18 mouse cellular contexts compared by ENCODE assay signal in genomic region chr17:68492231-68492630, GRCm38 (mm10).
A peak's percentile ranks its signal among the peaks of the same experiment; 100 is the strongest.
DNase-seq lines count a peak whose midpoint lies in the region; ATAC-seq lines count a peak whose summit lies in the region.
"Had no signal": no experiment of that assay in that cellular context is flagged by ENCODE, and none has a peak within 500 bp of the region (broad histone marks: within the 10 kb centered on the region; RNA-seq: fewer than 3 reads in every experiment).

No protein-coding gene starts in this region.

- no peak for ATAC-seq in heart, embryonic 11.5 days (replicated peaks; ENCODE audit: insufficient number of reproducible peaks, low FRiP score, low TSS enrichment)
- ATAC-seq: forebrain, embryonic 16.5 days had no signal

- no peaks in the 10 kb centered on the region for H3K4me1 ChIP-seq in heart, embryonic 11.5 days (ENCODE audit: control insufficient read depth, insufficient read depth, low read length)
- H3K4me1 ChIP-seq: hindbrain, embryonic 15.5 days; liver, embryonic 15.5 days; neural tube, embryonic 13.5 days had no signal

- no peaks in the 10 kb centered on the region for H3K36me3 ChIP-seq in heart, embryonic 11.5 days (ENCODE audit: control insufficient read depth, insufficient read depth, low read length)
- H3K36me3 ChIP-seq: heart, embryonic 13.5 days; hindbrain, embryonic 15.5 days; liver, embryonic 15.5 days; neural tube, embryonic 13.5 days had no signal

- no peaks in the 10 kb centered on the region for H3K9me3 ChIP-seq in heart, embryonic 11.5 days (replicated peaks; ENCODE audit: control insufficient read depth, low read length)
- H3K9me3 ChIP-seq: heart, embryonic 13.5 days; hindbrain, embryonic 15.5 days; liver, embryonic 15.5 days; neural tube, embryonic 13.5 days had no signal

- no peak overlapping the region for H3K4me3 ChIP-seq in heart, embryonic 11.5 days (ENCODE audit: low read depth, low read length)
- H3K4me3 ChIP-seq: heart, embryonic 13.5 days; hindbrain, embryonic 15.5 days; liver, embryonic 15.5 days; neural tube, embryonic 13.5 days had no signal

- no peak overlapping the region for H3K9ac ChIP-seq in heart, embryonic 11.5 days (ENCODE audit: low read depth, low read length)
- H3K9ac ChIP-seq: heart, embryonic 13.5 days; hindbrain, embryonic 15.5 days; liver, embryonic 15.5 days; neural tube, embryonic 13.5 days had no signal

- no peak overlapping the region for H3K4me2 ChIP-seq in heart, embryonic 11.5 days
- H3K4me2 ChIP-seq: heart, embryonic 13.5 days; hindbrain, embryonic 15.5 days; liver, embryonic 15.5 days; neural tube, embryonic 13.5 days had no signal

- H3K27me3 ChIP-seq in heart, embryonic 11.5 days (ENCODE audit: control insufficient read depth, insufficient read depth, low read length), result no peaks in the 10 kb centered on the region
- H3K27me3 ChIP-seq: heart, embryonic 13.5 days; hindbrain, embryonic 15.5 days; liver, embryonic 15.5 days; neural tube, embryonic 13.5 days had no signal

- no peak overlapping the region for H3K27ac ChIP-seq in heart, embryonic 11.5 days (ENCODE audit: low read depth, low read length)
- H3K27ac ChIP-seq: heart, embryonic 13.5 days; hindbrain, embryonic 15.5 days; liver, embryonic 15.5 days; neural tube, embryonic 13.5 days; stomach, postnatal 0 days had no signal

- 73% methylated on average over 3 of the region's 3 CpGs for WGBS in heart, embryonic 11.5 days (ENCODE audit: insufficient replicate concordance)

- DNase-seq in cerebellum, postnatal 10 days, result peak; percentile 6 to 8
- DNase-seq in cerebellum, adult 8-10 months, result no peak
- DNase-seq in heart, adult 9 months (ENCODE audit: low spot score in 2 of 2), result peak; percentile 9 to 26
- DNase-seq in cerebellum, postnatal 25 days, result peak; percentile 37 to 51
- DNase-seq in left cerebral cortex, postnatal 25 days (ENCODE audit: low spot score in 2 of 2), result peak; percentile 4 to 77
- DNase-seq in kidney, postnatal 10 days, result no peak
- DNase-seq in kidney, adult 11 months, result no peak
- DNase-seq: B cell, adult 2 months; kidney, adult 18-20 months; kidney, postnatal 25 days; lung, postnatal 14 days had no signal

- intact Hi-C loops in left cerebral cortex, postnatal 25 days (cut with DNase I), result loop anchor here (10.0 kb wide), 1 partner anchor 263 kb away; no protein-coding TSS in a partner anchor

Comparison
In these comparisons a context has a peak if more than half of its experiments do, and no peak if none do; other contexts are left out.
1. DNase-seq: peak in cerebellum, postnatal 10 days (2 of 2), heart, adult 9 months (2 of 2), cerebellum, postnatal 25 days (2 of 2) and left cerebral cortex, postnatal 25 days (2 of 2); none in cerebellum, adult 8-10 months (single experiment), kidney, postnatal 10 days (single experiment) and kidney, adult 11 months (single experiment).